Mouse (Mus musculus) cortical plate, adult 2 months (tissue): ENCODE data around the gene Polg.

Experiments used
- CTCF ChIP-seq: fragments of 200-500 bp; IDR thresholded peaks from 2 replicates; pipeline ENCODE4 v1.5.1; 2011; ENCODE audit warnings: mild to moderate bottlenecking, control low read depth, low read length; ENCODE audit not compliant: insufficient read depth; ENCODE audit errors: extremely low read depth
- POLR2A ChIP-seq: fragments of 200-500 bp; IDR thresholded peaks from 2 replicates; pipeline ENCODE4 v1.6.1; 2011; ENCODE audit warnings: mild to moderate bottlenecking, low read length, control low read depth; ENCODE audit not compliant: insufficient read depth; ENCODE audit errors: extremely low read depth

DNA sequence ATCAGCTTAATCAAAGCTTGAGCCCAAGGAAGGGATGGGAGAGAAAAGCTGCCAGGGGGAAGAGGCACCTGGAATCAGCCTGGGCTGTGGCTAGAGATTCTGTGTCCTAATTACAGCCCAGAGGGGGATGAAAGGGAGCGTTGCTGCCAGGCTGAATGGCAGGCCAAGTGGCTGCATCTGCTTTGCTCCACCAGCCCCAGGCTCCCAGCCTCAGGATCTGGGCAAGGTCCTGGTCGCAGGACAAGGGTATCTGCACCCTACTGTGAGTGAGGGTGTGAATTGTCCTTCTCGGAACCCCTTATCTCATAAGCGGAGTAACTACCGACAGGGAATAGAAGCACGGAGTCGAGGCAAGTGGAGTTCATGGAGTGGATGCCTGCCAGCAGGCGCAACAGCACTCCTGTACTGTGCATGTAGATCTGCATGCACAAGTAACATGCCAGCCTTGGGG is 35.4 kb upstream of the Polg start:
- TF ChIP-seq POLR2A: 0 out of 2 replicates have a peak, but pooled peaks have one; percentile 5
- no peak for TF ChIP-seq CTCF
